Mouse (Mus musculus): ENCODE data around the gene Fam167b. TPM values are rescaled to one million over a fixed set of nuclear protein-coding genes. Genes with fewer than 3 reads are reported as not detected.
A peak's percentile ranks its signal among the peaks of the same experiment; 100 is the strongest.
"Not testable (repeated sequence)": the region's sequence is repeated elsewhere in the genome, so short reads cannot be mapped to it uniquely, and the experiment has no call there.

Fam167b gene
- total RNA-seq, 2 experiments from 2014 or later: 0.46 TPM; not detected in 1

DNA sequence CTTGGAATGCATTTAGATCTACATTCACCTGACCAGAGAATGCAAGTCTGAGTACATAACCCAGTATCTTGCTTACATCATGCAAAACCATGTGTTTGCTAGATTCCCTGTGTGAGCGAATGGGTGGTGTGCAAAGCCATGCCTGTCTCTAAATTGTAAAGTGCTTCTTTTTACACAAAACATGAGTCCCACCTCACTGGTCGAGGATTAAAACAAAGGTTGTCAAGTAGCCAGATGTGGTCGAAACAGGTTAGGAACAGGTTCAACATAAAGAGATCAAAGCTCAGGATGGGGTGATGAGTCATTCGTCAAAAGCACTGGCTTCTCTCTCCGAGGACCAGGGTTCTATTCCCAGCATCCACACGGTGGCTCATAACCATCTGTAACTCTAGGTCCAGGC lies 13.2 kb downstream of the Fam167b start:
- DNase-seq (ENCODE audit: low spot score in 2 of 2): no peak

DNA sequence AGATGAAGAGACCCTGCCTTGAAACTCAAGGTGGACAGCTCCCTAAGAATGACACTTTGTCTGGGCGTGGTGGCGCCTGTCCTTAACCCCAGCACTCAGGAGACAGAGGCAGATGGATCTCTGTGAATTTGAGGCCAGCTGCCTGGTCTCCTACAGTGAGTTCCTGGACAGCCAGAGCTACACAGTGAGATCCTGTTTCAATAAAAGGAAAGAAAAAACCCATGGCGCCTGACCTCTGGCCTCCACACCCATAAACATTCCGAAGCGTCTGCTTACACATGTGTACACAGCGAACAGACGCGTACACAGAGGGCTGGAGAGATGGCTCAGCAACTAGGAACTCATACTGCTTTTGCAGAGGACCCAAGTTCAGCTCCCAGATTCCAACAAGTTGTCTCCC lies 14.6 kb downstream of the Fam167b start:
- DNase-seq (ENCODE audit: low spot score in 2 of 2): no peak

GRCm38 (mm10) chr4:129561184-129561583 lies 17.2 kb downstream of the Fam167b start:
- DNase-seq (ENCODE audit: low spot score in 2 of 2): no peak

GRCm38 (mm10) chr4:129558321-129558955 lies 19.9 kb downstream of the Fam167b start:
- DNase-seq (ENCODE audit: low spot score in 2 of 2): no peak

DNA sequence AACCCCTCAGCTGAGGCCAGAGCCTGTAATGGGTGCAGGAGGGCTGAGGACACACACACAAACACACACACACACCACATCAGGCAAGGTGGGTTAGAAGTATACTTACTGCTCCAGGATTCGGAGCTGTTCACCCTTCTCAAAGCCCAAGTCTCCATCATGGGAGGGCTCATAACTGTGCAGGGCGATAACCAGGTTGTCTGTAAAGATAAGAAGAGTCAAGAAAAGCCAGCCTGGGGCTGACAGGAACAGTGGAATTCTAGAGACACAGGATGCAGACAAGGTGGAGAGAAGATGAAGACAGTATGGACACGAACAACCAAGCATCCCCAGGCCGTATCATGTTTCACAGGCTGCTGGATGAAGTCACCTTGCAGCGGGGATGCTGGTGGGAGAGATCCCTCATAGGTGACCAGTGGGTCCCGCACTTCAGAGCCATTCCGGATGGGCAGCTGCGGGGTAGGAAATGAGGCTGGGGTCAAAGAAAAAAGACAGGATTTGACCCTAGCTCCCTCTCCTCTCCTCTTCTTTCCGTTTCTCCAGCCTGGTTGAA lies 21.0 kb downstream of the Fam167b start:
- DNase-seq (ENCODE audit: low spot score in 2 of 2): no peak

- DNase-seq (ENCODE audit: low spot score in 2 of 2): peak; percentile 68 to 71
Measured at GRCm38 (mm10) chr4:129556532-129557223, 21.7 kb downstream of the Fam167b start.

GRCm38 (mm10) chr4:129555862-129556531 lies 22.4 kb downstream of the Fam167b start:
- peak; percentile 10 to 22 for DNase-seq (ENCODE audit: low spot score in 2 of 2)

DNA sequence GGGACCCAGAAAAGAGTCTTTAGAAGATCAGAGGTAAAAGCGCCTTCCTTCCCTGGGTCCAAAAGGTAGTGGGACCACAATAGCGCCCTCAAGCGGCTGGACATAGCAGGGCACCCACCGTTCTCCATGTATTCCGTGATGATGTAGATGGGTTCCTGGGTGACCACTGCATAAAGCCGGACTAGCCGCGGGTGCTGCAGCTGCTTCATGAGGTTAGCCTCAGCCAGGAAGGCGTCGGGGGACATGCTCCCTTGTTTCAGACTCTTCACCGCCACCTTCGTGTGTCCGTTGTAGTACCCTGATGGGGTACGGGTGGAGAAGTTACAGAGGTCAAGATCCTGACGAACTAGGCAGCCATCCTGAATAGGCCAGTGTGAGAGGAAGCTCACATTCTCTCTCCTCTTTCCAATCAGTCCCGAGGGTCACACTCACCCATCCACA lies 22.9 kb downstream of the Fam167b start:
- DNase-seq (ENCODE audit: low spot score in 2 of 2): peak; percentile 20 to 37

GRCm38 (mm10) chr4:129554512-129554911 lies 23.8 kb downstream of the Fam167b start:
- DNase-seq (ENCODE audit: low spot score in 2 of 2): not testable (repeated sequence)

GRCm38 (mm10) chr4:129550295-129550694 lies 28.1 kb downstream of the Fam167b start:
- DNase-seq (ENCODE audit: low spot score in 2 of 2): no peak

DNA sequence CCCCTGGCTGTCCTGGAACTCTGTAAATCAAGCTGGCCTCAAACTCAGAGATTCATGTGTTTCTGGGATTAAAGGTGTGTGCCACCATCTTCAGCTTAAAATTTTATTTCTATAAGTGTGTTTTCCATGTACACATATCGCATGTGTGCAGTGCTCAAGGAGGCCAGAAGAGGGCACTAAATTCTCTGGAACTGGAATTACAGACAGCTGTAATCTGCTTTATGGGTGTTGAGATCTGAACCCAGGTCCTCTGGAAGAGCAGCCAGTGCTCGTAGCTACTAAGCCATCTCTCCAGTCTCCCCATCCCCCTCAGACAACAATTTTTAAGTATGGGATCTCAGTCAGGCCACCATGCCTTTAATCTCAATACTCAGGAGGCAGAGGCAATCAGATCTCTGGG lies 29.0 kb downstream of the Fam167b start:
- no peak for DNase-seq (ENCODE audit: low spot score in 2 of 2)

GRCm38 (mm10) chr4:129547631-129548030 lies 30.7 kb downstream of the Fam167b start:
- DNase-seq (ENCODE audit: low spot score in 2 of 2): not testable (repeated sequence)

- DNase-seq (ENCODE audit: low spot score in 2 of 2): no peak
Measured at GRCm38 (mm10) chr4:129544106-129544505, 34.2 kb downstream of the Fam167b start.

GRCm38 (mm10) chr4:129542592-129543141 lies 35.7 kb downstream of the Fam167b start, which contains the start of gene Hdac1:
Gene Hdac1, minus strand, starts transcription at chr4:129542713.
- peak; percentile 92 to 94 for DNase-seq (ENCODE audit: low spot score in 2 of 2)

- DNase-seq (ENCODE audit: low spot score in 2 of 2): peak in 1 of 2 experiments; percentile 6
Measured at GRCm38 (mm10) chr4:129541868-129542591, 36.3 kb downstream of the Fam167b start.

DNA sequence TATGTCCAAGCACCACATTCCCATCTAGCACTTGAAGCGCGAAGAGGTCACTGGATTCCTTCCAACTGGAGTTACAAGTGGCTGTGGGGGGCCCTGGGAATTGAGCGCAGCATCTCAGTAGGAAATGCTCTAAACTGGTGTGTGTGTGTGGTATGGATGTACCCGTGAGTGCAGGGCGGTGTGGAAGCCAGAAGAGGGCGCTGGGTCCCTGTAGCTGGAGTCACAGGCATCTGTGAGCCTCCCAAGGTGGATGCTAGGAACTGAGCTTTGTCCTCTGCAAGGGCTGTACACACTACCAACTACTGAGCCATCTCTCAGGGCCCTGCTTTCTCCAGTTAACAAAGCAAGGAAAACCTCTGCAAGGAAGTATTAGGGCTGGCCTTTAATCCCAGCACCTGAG lies 38.3 kb downstream of the Fam167b start:
- DNase-seq (ENCODE audit: low spot score in 2 of 2): no peak

GRCm38 (mm10) chr4:129528901-129529300 lies 49.4 kb downstream of the Fam167b start:
- DNase-seq (ENCODE audit: low spot score in 2 of 2): not testable (repeated sequence)

All from left cerebral cortex, adult 18-20 months (tissue).